Mouse (Mus musculus): Measurements from ENCODE around the gene Calcrl.

Calcrl gene

DNA sequence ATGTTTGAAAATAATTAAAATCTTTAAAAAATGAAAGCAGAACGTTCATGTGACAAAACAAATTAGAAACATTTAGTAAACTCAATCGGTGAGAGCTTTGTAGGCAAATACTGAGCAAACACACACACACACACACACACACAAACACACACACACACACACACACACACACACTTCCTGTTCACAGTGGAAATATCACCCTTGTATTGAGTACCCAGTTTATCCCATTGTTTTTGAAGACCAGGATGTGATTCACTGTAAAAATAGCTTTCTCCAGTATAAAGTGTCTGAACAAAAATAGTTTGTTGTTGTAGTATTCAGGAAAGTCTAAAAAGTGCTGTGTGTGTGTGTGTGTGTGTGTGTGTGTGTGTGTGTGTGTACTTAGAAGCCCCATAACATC is 130.1 kb downstream of the Calcrl start:
- DNase-seq: no peak

DNA sequence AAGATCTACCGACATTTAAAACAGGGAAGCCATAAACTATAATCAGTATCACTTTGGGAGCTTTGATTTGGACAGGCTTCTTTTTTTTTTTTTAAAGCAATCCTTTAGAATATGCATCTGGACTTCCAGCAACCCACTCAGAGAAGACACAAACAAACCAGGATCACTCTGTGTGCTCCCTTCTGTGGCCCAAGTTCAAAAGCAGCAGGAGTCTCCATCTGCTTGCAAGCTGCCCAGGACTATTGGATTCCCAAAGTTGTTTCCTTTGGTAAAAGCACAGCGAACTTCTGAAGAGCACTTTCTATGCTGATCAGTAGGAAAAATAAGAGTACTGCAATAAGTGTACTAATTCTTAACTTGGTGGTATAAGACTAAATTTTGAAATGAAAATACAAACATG is 130.6 kb downstream of the Calcrl start:
- DNase-seq: no peak

DNA sequence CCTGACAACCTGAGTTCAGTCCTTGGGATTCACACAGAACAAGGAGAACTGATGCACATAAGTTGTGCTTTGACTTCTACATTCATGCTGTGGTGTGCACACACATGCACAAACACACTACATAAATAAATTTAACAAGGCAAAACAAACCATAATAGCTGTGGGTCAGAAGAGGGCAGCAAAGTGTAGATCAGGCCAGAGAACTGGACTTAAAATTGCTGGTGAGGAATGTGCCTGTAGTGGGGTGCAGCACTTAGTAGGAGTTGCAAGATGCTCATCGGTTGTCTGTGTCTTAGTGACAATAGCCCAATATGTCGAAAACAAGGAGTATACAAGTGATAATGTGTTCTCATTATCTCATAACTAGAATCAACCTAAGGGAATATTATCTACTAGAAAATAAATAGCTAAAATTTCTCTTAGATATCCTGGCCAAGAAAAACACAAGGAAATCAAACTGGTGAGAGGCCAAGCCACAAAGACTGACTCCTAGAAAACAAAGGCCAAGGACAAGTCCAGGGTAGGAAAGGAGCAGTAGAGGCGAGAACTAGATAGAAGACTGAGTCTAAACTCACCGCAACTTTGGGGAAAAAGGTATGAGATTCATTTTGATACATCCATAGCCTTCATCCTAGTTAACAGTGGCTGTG is 132.7 kb downstream of the Calcrl start:
- DNase-seq: no peak

DNA sequence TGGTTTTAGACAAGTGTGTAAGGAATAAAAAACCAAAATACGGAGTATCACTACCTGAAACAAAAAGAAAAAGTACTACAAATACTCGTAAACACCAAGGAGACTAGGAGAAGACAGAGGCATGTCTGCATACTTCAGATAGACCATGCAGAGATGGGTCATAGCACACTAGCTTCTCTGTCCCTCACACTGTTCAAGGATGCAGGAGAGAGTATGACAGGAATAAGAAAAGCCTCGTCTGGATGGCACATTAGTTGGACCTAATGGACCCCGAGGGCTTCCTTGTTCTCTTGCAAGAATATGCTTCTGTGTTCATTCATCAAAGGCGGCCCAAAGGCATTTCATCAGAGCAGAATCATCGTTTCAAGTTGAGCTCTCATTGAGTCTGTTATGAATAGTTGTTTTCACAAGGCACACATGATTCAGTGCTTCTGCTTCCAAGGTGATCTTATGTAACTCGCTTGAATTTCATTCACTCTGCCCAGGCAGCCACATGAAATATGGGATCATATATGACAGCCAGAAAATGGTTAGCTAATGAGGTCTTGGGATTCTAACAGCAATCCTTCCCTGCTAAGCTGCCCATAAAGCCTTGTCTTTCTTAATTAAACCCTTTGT is 136.2 kb downstream of the Calcrl start:
- no peak for DNase-seq

Data from right cerebral cortex, postnatal 4 days (tissue).